Mouse (Mus musculus) adrenal gland, adult 2 months (tissue): ENCODE measurements around the gene Ube2v1. TPM values are rescaled to one million over a fixed set of nuclear protein-coding genes. Genes with fewer than 3 reads are reported as not detected.
"Not testable (repeated sequence)": the region's sequence is repeated elsewhere in the genome, so short reads cannot be mapped to it uniquely, and the experiment has no call there.

Experiments
- DNase-seq: peaks from one replicate; pipeline ENCODE4 v3.0.0; 2021
- polyA plus RNA-seq: library from polyadenylated mRNA; depleted of rRNA; stranded (reverse); fragments of >200 nt; gene quantifications from 2 replicates; pipeline ENCODE4 v1.2.3, GENCODE M21; 2012
- total RNA-seq, 2 experiments: library from RNA; stranded (reverse); gene quantifications; 2 replicates each; pipeline ENCODE4 v1.2.3; 2021

Gene Ube2v1
- total and polyA plus RNA-seq, 3 experiments, result 133 to 208 (median 191) TPM

DNA sequence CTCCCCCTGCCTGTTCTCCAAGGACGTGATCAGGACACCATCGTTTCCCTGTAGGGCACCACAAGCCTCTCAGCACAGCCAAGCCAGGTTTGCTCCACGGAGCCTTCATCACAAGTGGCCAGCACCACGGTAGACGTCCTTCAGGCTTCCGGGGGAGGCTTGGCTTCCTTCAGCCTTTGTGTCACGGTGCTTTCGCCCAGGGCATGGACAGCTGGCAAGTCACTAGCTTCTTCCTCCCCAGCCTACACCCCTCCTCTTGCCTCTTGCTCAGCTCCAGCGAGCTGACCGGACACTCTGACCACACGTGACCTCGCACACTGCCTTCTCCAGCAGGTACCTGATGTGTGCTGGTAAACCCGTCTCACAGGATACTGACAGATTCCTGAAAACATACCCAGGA, 9.5 kb downstream of the Ube2v1 start:
- DNase-seq, result no peak

DNA sequence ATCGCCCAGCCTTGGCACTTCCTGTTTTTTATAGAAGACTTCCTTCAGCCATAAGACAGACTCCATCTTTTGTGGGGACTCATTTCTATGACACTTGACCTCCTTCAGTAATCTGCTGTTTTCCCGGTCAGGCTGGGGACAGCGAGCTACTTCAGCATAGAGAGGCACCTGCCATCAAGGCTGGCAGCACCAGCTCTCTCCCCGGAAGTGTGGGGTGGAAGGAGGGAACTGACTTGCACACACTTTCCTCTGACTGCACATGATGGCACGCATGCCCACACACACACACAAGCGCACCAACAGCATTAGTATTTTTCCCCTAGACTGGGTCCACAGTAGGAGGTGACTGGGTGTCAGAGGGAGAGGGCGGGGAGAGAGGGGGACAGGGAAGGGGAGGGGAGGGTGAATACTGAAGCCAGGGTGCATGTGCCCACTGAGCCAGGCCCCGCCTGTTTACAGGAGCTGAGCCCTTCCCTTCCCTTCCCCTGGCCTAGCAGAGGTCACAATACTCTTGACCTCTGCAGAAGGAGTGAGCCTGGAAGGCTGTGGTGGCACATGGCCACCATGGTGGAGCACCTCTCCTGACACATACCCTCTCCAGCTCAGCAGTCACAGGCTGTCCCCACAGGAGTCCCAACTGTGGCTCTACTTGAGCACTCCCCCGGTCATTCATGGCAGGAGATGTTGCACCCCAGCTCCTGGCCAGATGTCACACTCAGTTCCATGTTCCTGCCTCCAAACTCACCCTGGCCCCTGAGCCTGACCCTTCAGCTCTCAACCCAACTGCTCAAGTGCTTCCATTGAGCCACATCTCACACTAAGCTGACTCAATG, 10.4 kb downstream of the Ube2v1 start:
- DNase-seq, result no peak

DNA sequence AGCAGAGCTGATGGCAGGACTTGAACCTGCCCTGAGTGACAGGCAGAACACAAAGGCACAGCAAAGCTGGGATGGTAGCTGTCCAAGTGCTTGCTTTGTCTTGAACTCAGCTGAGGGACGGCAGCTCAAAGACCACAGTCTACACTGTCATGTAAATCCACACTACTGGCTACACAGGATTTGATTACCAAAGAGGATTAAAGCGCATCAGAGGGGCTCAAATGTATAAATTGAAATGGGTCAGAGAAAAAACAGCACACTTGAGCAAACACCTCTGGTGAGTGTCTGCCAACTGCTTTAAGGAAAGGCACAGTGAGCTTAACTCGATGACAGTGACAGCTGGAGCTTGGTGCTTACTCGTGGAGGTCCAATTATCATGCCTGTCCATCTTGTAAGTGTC, 14.4 kb downstream of the Ube2v1 start:
- no peak for DNase-seq

DNA sequence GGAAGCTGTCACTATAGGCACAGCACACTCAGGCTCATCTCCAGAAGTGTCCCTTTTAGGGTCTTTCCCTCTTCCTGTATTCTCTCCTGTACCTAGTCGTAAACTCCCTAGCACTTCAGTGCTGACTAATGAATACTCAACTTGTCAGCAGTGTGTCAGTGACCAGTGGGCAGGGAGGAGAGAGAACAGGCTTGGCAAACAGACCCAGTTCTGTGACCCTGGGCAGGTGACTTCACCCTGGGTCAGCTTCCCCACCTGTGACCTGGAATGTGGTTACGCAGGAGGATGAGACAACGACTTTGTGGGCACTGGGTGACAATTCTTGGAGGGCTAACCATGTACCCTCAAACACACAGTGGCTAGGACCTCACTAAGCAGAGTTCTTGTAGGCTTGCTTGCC, 14.9 kb downstream of the Ube2v1 start:
- no peak for DNase-seq

DNA sequence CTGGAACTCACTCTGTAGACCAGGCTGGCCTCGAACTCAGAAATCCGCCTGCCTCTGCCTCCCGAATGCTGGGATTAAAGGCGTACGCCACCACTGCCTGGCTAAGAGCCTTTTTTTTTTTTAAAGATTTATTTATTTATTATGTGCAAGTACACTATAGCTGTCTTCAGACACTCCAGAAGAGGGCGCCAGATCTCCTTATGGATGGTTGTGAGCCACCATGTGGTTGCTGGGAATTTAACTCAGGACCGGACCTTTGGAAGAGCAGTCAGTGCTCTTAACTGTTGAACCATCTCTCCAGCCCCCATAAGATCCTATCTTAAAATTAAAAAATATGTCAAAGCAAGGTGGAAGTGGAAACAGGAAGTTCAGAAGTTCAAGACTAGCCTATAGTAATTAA, 18.6 kb downstream of the Ube2v1 start:
- not testable (repeated sequence) for DNase-seq

DNA sequence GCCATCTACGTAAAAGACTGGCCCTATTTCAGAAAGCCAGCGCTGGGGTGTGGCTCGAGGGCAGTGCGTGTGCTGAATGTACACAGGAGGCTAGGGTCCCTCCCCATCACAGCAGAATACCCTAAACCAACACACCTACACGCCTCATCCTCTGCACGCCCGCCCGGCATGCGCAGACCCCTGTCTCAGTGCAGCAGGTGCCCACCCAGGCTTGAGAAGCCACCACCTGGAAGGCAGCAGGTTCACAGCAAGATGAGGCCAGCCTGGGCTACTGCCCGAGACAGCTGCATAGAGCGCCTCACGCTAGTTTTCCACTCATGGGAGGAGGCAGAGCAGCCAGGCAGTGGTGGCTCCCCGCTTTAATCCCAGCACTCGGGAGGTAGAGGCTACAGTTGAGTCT, 19.8 kb downstream of the Ube2v1 start:
- no peak for DNase-seq

DNA sequence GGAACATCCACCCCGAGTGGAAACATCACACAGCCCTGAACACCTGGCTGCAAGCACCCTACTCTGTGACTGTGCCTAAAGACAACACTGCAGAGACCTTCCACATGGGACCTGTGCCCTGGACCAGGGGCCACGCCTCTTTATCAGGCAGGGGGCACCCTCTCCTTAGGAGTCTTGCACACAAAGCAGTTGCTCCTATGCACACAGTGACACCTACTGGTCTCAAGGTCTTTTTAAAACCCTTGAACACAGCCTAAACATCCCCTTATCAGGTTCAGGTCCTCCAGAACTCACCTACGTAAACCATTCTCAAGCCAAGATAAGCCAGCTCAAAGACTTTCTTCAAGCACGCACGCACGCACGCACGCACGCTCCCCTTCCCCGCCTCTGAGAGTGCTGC, 20.6 kb downstream of the Ube2v1 start:
- DNase-seq, result no peak

DNA sequence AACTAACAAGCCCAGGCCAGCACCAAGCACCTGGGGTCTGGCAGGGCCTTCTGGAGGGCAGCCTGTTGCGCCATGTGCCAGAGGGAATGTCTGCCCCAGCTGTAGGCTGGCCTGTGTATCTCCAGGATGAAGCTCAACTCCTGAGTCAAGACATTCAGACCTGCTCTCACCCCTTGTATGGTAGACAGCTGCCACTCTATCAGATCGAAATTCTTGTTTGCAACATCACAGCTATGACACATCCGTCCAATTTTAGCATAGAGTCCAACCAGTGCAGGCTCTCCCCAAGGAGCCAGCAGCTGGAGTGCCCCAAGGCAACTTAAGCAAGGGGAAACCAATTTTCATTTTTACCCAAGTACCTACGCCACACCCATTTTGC, 25.2 kb downstream of the Ube2v1 start:
- DNase-seq, result no peak

DNA sequence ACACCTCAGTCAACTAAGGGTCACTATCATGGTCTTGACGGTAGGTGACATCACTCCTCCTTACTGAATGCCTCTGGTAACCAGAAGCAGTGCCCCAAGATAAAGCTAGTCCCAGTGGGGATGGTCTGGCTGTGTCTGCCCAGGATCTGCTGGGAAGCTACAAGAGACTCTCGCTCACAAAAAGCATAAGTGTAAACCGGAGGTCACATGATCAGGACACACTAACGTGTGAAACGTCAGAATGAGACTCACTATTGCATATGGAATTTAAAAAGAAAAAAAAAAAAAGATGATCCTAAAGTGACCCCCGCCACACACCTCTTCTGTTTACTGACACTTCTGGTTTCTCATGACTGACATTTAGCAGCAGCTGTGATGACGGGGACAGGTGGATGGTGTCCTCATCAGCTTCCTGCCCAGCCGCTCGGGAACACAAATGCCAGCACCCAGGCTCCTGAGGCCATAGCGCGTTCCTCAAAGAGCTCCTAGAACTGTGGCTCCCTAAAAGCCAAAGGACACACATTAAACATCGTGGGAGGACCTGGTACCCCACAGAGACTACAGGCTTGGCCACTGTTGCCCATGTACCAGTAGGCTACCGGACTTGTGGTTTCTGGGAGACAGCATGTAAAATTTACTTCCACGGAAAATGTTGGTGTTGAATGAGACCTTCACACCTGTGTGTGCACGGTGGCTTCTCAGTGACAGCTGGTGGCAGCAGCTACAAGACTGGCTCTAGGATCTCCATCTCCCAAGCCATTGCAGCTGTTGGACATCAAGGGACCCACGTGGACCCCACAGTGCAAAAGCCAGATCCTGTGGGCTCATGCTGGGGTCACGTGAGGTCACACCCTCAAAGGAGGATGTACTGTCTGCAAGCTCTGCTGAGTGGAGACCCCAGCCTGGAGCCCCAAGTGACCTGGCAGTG, 25.8 kb downstream of the Ube2v1 start:
- DNase-seq, result no peak

DNA sequence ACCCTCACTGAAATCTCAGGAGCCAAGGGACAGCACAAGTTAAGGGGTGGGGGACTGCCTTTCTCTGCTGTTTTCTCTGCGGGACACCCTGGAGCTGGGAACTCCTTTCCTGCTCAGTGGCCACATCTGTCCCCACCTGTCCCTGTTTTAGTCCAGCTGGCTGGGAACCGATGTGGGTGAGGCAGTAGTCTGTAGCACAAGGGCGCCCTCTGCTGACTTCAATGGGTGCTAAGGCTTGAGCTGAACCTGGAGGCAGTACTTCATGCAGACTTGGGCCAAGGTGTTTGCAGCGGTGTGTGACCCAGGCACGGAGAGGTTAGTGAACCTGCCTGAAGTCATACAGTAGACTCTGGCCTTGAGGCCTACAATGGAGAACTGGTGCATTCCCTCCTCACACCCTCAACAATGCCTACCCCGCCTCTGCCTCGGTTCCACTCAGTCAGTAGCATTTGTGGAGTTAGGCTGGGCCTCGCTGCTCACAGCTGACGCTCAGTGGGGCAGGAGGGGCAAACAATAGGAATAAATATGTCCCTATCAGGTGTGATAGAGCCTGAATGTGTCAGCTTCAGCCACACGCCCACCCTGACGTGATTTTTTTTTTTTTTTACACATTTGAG, 26.6 kb downstream of the Ube2v1 start:
- peak; percentile 88 for DNase-seq

DNA sequence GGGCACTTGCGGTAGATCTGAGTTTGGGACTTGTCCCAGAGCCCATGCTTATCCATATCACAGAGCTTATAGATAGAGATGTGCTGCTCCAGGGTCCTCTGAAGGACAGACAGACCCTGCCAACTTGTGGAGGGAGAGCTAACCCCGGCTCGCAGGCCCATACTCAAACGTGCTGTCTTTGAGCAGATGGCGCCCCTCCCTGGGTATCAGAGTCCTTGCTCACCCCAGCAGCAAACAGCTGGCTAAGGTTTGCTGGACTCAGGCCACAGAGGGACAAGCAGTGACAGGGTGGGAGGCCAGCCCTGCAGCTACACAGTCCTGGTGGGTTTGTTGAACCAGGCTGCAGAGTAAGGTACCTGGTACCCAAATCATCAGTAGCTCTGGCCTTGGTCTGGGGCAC, 28.9 kb downstream of the Ube2v1 start:
- peak; percentile 31 for DNase-seq

DNA sequence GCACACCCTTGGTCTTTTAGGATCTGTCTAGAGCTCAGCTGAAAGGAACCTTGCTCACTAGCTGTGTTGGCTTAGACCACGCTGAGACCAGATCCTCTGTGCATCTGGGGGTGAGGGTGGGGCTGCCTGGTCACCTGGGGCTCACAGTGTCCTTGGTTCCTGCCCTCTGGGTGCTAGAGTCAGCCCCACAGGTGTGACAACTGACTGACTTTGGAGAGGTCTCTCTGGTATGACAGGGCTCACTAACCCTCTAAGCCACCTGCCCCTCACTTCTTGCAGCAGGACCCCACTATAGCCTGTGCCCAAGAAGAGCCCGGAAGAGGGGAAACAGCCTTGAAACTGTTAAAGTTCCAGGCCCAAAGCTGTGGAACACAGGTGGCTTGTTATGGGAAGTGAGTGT, 29.5 kb downstream of the Ube2v1 start:
- no peak for DNase-seq

DNA sequence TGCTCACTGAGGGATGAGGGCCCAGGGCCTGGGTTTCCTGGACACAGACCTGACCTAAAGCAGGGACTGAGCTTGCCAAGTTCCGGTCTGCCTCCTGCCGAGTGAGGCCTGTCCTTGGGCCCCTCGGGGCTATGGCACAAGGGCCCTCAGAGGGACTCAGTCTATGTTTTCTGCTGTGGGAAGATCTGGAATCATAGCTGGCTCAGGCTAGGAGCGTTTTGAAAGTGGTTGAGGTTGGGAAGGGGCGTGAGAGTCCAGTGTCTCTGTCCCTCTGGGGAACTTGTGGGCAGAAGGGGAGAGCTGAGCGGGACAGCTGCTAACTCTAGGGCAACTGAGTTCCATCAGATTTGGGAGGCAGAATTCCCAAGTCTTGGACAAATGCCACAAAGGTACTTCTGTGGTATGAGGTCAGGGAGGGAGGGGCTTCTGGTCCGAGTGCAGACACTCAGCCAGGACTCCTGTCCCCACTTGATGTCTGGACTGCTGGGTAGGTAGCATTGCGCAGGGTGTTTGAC, 31.4 kb downstream of the Ube2v1 start:
- no peak for DNase-seq

DNA sequence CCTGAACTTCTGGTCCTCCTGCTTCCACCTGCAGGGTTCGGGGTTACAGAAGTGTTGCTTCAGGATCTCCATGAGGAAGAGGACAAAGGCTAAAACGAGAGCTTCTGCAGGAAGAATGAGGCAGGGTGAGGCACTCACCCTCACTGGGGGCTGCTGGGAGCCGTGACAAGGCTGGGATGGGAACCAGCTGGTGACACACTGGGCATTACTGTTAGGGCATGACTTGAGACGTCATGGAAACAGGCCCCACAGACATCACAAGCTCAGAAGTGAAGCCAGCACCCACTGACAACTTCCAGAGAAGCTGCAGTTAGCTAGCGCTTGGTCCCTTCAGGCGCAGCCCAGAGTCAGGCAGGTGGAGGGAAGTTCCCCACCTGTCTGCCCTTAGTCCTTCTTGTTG, 32.0 kb downstream of the Ube2v1 start:
- no peak for DNase-seq

DNA sequence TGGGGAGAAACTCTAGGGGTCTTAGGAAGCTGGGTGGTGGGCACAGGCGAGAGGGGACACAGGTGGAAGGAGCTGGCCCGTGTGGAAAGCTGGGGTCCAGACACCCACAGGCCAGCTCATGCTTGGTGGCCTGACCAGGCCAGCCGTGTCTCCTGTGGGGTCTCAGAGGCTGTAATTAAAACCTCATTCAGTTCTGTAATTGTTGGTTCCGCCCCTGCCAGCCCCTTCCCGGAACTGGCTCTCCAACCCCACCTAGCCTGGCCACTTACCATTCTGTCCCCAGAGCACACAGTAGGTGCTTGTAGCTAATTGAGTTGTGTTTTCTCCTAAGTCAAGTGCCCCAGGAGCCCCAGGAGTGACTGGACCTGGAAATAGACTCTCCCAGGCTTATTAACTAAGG, 32.7 kb downstream of the Ube2v1 start:
- no peak for DNase-seq

DNA sequence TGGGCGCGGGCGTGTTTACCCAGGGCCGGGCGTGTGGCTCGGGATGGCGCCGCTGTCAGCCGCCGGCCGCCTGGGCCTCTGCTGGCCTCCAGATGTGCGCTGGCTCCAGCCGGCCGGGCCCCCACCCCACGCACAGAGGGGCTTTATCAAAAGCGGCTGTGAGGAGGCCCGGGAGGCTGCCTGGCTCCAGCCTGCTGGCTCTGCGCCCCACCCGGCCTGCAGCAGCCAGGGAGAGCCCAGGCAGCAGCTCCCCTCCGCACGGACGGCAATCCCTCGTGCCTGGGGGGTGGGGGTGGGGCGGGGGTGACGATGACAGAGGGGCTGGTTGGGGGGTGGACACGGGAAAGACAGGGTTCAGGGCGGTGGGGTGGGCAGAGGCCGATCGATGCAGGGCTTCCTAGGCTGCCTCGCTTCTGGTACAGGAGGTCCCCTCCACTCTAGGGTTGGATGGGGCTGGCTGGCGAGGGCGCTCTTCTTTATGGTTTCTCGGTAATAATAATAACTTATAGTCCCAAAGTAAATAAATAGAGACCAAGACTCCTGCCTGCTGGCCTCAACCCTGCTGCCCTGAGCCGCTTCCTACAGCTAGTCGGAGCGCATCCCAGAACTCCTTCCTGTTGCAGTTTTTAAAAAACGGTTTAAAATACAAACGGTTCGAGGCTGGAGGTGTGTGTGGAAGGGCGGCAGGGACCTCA, 34.3 kb downstream of the Ube2v1 start:
- DNase-seq, result no peak

DNA sequence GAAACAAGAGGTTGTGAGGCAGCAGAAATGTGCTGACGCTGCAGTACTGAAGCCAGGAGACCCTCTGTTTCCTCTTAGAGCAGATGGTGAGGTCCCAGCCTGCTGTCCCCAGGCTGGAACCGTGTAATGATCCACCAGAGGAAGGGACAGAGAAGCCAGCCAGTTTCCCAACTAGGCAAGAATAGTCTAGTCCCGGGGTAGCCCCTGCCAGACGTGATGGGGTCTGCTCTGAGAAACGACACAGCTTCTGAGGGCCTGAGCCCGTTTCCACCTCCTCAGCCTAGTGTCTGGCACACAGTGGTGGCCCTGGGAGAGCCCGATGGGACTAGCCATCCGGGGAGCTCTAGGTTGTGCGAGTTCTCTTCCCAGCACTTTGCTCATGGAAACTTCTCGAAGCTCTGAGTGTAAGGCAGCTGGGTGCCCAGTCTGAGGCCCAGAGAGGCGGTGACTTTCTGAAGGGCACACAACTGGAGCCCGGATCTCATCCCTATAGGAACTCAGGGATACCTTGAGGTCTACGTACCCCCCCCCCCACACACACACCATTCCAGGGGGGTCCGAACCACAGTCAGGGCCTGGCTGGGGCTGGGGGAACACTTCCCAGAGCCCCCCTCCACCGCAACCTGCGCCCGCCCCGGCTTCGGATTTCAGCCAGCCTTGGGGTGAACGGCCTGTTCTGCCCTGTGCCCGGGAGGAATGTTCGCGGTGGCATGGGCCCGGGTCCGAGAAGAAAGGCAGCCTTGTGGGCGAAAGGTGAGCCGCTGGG, 35.0 kb downstream of the Ube2v1 start:
- no peak for DNase-seq

DNA sequence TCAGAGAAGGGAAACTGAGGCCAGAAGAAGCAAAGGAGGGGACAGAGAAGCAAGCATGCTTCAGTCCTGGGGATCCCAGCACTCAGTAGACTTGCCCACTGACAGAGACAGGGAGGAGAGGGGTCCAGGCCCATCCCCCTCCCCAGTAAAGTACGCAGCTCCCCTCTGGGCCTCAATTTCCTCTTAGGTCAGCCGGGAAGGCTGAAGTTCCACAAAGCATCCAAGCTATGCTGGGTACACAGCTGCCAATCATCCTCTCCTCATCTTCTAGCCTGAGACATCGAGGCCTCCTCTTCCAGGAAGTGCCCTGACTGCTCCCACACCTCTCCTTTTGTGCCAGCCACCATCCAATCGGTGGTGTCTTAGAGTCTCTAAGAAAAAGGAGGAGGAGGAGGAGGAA, 35.6 kb downstream of the Ube2v1 start:
- no peak for DNase-seq

DNA sequence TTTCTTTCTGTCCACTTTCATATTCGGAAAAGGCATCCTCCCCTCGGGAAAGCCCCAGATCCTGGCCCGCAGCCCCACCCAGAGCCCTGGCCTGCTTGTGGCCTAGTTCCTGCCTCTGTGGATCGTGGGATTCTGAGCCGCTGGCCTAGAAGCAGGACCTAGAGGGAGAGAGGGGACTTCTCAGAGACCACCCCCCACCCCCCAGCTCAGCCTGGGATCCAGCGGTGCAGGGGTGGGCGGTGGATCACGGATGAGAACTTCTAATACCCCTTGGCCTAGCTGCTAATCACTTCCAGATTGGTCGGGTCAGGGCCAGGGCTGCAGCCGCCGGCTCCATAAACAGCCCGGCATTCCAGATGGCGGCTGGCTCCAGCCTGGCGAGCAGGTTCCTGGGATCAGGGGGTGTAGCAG, 36.1 kb downstream of the Ube2v1 start:
- peak; percentile 50 for DNase-seq

DNA sequence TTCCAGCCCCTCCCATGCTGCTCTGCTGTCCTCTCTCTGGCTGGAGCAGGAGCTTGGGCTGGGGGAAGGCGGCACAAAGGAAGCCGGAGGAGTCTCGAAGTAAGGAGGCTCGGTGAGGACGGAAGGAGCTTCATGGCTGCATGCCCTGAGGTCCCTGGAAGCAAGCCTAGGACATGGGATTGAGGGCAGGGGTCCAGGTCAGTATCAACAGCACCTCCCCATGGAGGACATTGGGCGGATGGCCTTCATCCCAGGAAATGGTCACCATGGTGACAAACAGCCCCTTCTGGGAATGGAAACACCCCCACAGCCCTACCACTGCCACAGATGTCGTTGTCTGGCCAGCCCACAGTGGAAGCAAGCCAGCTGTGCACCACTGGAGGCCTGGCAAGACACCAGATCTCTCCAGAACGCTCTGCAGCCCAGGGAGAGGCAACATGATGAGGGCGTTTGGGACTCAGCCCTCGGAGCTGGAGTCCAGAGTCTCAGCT, 37.4 kb downstream of the Ube2v1 start:
- DNase-seq, result peak; percentile 87
